Mouse (Mus musculus) lung, embryonic 14.5 days (tissue): ENCODE measurements around the gene Stab1. TPM values are rescaled to one million over a fixed set of nuclear protein-coding genes. Genes with fewer than 3 reads are reported as not detected.
A peak's percentile ranks its signal among the peaks of the same experiment; 100 is the strongest.

Experiments used
- ATAC-seq: fragments of 200-750 bp; cut with Nextera tagmentation; 2 replicates; pipeline ENCODE4 v1.8.0; 2017; ENCODE audit warnings: mild to moderate bottlenecking, moderate TSS enrichment, moderate library complexity; ENCODE audit not compliant: insufficient read depth
- DNase-seq: peaks from one replicate; pipeline ENCODE4 v3.0.0-alpha.2; 2015
- H3K27ac ChIP-seq: fragments of 300-500 bp; sonication (generic); 2 replicates; pipeline ENCODE4 v1.5.1; 2014; ENCODE audit warnings: low read depth, mild to moderate bottlenecking, moderate library complexity
- H3K27me3 ChIP-seq: fragments of 300-500 bp; sonication (generic); 2 replicates; pipeline ENCODE4 v1.6.1; 2014; ENCODE audit warnings: low read length, control low read depth; ENCODE audit not compliant: insufficient read depth
- H3K36me3 ChIP-seq: fragments of 300-500 bp; sonication (generic); 2 replicates; pipeline ENCODE4 v1.6.1; 2014; ENCODE audit warnings: control low read depth; ENCODE audit not compliant: insufficient read depth
- H3K4me1 ChIP-seq: fragments of 300-500 bp; sonication (generic); 2 replicates; pipeline ENCODE4 v1.6.1; 2014; ENCODE audit warnings: antibody characterized with exemption, control low read depth; ENCODE audit not compliant: insufficient read depth
- H3K4me2 ChIP-seq: fragments of 300-500 bp; sonication (generic); 2 replicates; pipeline ENCODE4 v1.6.1; 2014; ENCODE audit warnings: mild to moderate bottlenecking
- H3K4me3 ChIP-seq: fragments of 300-500 bp; sonication (generic); 2 replicates; pipeline ENCODE4 v1.5.1; 2014; ENCODE audit warnings: low read depth, low read length
- H3K9ac ChIP-seq: fragments of 300-500 bp; sonication (generic); 2 replicates; pipeline ENCODE4 v1.6.1; 2014
- H3K9me3 ChIP-seq: fragments of 300-500 bp; sonication (generic); 2 replicates; pipeline ENCODE4 v1.6.1; 2016; ENCODE audit warnings: low read depth, low read length, control low read depth
- CTCF ChIP-seq: IDR thresholded peaks from 2 replicates; pipeline ENCODE4 v1.5.1; 2016; ENCODE audit warnings: antibody characterized with exemption, low read depth
- WGBS: fragments of 180-500 bp; shearing (Covaris S2); extraction: QIAGEN DNeasy Blood & Tissue Kit; methylation state at CpG from one replicate; pipeline ENCODE4 v1.1.7; 2014; 5-methylcytosine and 5-hydroxymethylcytosine counted together
- polyA plus RNA-seq: library from polyadenylated mRNA; unstranded; fragments of >200 nt; fragmentation: Nextera tagmentation; extraction: Ambion mirVana; gene quantifications from 2 replicates; pipeline ENCODE4 v1.2.1, GENCODE M21; 2014

Stab1 gene
- polyA plus RNA-seq, 1 experiment from 2014 or later = 71.3 TPM

GRCm38 (mm10) chr14:31195968-31196367, 27.5 kb upstream of the Stab1 start:
- Histone ChIP-seq H3K4me3 (no peak overlapping the region), H3K4me1 (peaks cover 8% of the 10 kb centered on the region; the same call in 1 of the 2 replicates), H3K9ac (no peak overlapping the region), H3K9me3 (no peaks in the 10 kb centered on the region), H3K27ac (no peak overlapping the region), H3K36me3 (peaks cover 100% of the 10 kb centered on the region), H3K27me3 (no peaks in the 10 kb centered on the region), H3K4me2 (no peak overlapping the region)
- ATAC-seq (no peak), DNase-seq (peak; percentile 57)
- TF ChIP-seq CTCF = peak; percentile 64

DNA sequence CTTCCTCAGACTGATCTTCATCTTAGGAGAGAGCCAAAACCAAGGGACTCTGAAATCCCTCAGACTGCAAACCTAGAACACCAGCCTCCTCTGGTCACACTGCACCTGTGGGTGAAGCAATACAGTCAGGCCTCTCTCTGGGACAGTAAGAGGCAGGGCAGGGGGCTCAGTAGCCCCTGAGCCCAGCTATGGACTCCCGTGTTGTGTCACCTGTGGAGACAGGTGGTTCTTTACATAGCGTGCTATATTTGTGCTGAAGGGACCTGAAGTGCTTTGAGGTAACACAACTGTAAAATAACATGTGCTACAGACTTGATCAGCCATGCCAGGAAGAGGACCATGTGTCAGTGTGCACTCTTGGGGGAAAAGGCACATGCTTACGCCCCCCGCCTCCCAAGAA, 27.1 kb upstream of the Stab1 start:
- WGBS = 93% methylated on average over 4 of the region's 4 CpGs
- H3K9me3 ChIP-seq = no peaks in the 10 kb centered on the region
- no peaks in the 10 kb centered on the region for H3K27me3 ChIP-seq
- H3K4me1 ChIP-seq = peaks cover 8% of the 10 kb centered on the region; the same call in 1 of the 2 replicates
- H3K36me3 ChIP-seq = peaks cover 100% of the 10 kb centered on the region
- TF ChIP-seq CTCF = no peak
- H3K4me2 ChIP-seq = no peak overlapping the region
- no peak overlapping the region; the same call in 1 of the 2 replicates for H3K9ac ChIP-seq
- no peak overlapping the region for H3K4me3 ChIP-seq
- H3K27ac ChIP-seq = peak overlapping the region; percentile 68; the same call in 1 of the 2 replicates
- no peak for DNase-seq
- no peak for ATAC-seq

- Histone ChIP-seq H3K27me3 (no peaks in the 10 kb centered on the region), H3K9me3 (no peaks in the 10 kb centered on the region), H3K4me3 (no peak overlapping the region), H3K9ac (peak overlapping the region; percentile 11; the same call in 1 of the 2 replicates), H3K27ac (peak overlapping the region; percentile 68), H3K36me3 (peaks cover 100% of the 10 kb centered on the region), H3K4me2 (no peak overlapping the region), H3K4me1 (peaks cover 8% of the 10 kb centered on the region; the same call in 1 of the 2 replicates)
- DNase-seq (peak; percentile 60), ATAC-seq (peak; percentile 52; the same call in 1 of the 2 replicates)
- no peak for TF ChIP-seq CTCF
- WGBS = 56% methylated on average over 14 of the region's 14 CpGs
Measured at GRCm38 (mm10) chr14:31194891-31195513, 26.6 kb upstream of the Stab1 start.

DNA sequence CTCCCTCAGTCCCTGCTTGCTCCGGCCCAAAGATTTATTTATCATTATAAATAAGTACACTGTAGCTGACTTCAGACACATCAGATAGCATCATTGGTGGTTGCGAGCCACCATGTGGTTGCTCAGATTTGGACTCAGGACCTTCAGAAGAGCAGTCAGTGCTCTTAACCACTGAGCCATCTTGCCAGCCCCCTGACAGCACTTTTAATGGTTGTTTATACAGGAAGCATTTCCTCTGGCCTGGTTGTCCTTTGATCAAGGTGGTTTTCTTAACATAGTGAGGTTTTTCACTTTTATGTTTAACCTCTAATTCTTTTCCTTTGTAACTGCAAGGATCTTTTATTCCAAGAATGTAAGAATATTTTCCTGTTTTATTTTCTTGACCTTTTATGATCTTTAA, 26.0 kb upstream of the Stab1 start:
- Histone ChIP-seq H3K27ac (no peak overlapping the region), H3K9ac (no peak overlapping the region)
- WGBS = 74% methylated on average over 2 of the region's 2 CpGs

DNA sequence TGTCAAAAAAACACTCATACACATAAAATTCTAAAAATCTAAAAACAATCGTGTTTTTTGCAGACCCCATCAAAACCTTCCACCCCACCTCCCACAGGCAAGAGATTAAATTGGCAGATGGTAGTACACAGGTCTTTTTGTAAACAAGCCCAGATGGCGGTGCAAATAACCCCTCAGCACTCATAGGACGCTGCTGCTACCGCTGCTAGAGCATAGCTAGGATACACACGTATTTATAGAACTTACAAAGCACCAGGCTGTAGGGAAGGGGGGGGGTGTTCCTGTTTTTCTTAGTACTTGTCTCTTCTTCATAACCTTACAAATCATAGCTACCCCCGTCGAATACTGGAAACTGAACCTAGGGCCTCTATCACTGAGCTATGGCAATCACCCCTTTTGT, 25.4 kb upstream of the Stab1 start:
- 66% methylated on average over 7 of the region's 7 CpGs for WGBS
- ATAC-seq (no peak), DNase-seq (no peak)
- Histone ChIP-seq H3K4me2 (no peak overlapping the region), H3K4me3 (no peak overlapping the region), H3K27me3 (no peaks in the 10 kb centered on the region), H3K36me3 (peaks cover 100% of the 10 kb centered on the region), H3K27ac (no peak overlapping the region), H3K4me1 (peaks cover 8% of the 10 kb centered on the region; the same call in 1 of the 2 replicates), H3K9ac (no peak overlapping the region), H3K9me3 (no peaks in the 10 kb centered on the region)
- no peak for TF ChIP-seq CTCF

More for the DNA sequence above, 26.0 kb upstream of the Stab1 start:
- Histone ChIP-seq H3K36me3 (peaks cover 100% of the 10 kb centered on the region), H3K4me3 (no peak overlapping the region), H3K9me3 (no peaks in the 10 kb centered on the region), H3K4me1 (peaks cover 8% of the 10 kb centered on the region; the same call in 1 of the 2 replicates), H3K27me3 (no peaks in the 10 kb centered on the region), H3K4me2 (no peak overlapping the region)
- DNase-seq (no peak), ATAC-seq (no peak)
- no peak for TF ChIP-seq CTCF

DNA sequence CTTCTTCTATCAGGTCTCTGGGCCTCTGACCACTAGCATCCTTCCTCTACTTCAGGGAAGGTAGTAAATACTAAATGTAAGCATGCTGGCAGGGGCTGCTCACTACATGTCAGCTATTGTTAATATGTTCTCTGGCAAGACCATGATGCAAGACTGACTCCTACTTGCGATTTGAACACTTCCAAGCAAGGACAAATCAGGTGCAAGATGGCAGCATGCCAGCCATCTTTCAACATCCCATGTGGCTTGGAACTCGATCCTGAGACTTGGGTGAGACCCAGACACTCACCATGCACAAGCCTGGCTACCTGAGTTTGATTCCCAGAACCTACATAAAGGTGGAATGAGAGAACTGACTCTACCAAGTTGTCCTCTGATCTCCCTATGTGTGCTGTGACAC, 23.5 kb upstream of the Stab1 start:
- H3K36me3 ChIP-seq = peaks cover 100% of the 10 kb centered on the region

GRCm38 (mm10) chr14:31189348-31189747, 20.9 kb upstream of the Stab1 start:
- H3K4me3 ChIP-seq = no peak overlapping the region
- H3K9me3 ChIP-seq = no peaks in the 10 kb centered on the region
- no peak overlapping the region for H3K4me2 ChIP-seq
- ATAC-seq (no peak), DNase-seq (no peak)
- H3K9ac ChIP-seq = no peak overlapping the region
- no peak for TF ChIP-seq CTCF
- H3K4me1 ChIP-seq = no peaks in the 10 kb centered on the region
- no peaks in the 10 kb centered on the region for H3K27me3 ChIP-seq
- no peak overlapping the region; the same call in 1 of the 2 replicates for H3K27ac ChIP-seq
- 93% methylated on average over 3 of the region's 3 CpGs for WGBS
- H3K36me3 ChIP-seq = peaks cover 100% of the 10 kb centered on the region

More for the DNA sequence above, 23.5 kb upstream of the Stab1 start:
- Histone ChIP-seq H3K9me3 (no peaks in the 10 kb centered on the region), H3K4me3 (no peak overlapping the region), H3K27ac (no peak overlapping the region), H3K4me2 (no peak overlapping the region), H3K4me1 (peaks cover 8% of the 10 kb centered on the region; the same call in 1 of the 2 replicates), H3K27me3 (no peaks in the 10 kb centered on the region), H3K9ac (no peak overlapping the region)
- no peak for TF ChIP-seq CTCF
- 51% methylated on average over 2 of the region's 2 CpGs for WGBS
- no peak for ATAC-seq
- DNase-seq = no peak
